Mouse (Mus musculus) monocyte, adult 2 months (primary cell): Measurements from ENCODE around the gene Larp1.
A peak's percentile ranks its signal among the peaks of the same experiment; 100 is the strongest.
"Not testable (repeated sequence)": the region's sequence is repeated elsewhere in the genome, so short reads cannot be mapped to it uniquely, and the experiment has no call there.

Source experiments
- DNase-seq, 2 experiments: peaks; one replicate each; pipeline ENCODE4 v3.0.0; 2022; ENCODE audit warnings: low spot score in 2 of 2, low read depth in 1 of 2

Gene Larp1

DNA sequence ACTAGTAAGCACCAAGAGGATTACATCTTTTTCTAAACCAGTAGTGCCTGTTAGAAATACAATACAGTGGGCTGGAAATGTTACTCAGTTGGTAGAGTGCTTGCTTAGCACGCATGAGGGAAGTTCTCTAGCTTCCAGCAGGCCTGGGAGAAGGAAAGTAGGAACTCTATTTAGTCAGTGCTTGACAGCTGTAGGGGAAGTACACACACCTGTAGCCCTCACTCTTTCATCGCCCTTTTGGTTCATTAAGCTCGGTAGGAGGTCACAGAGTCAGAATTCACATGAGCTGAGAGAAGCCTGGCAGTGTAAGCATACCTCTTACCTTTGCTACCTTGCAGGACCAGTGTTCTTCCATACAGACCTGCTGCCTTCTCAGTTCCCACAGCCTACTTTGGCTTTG is 17.5 kb downstream of the Larp1 start:
- DNase-seq, result no peak

GRCm38 (mm10) chr11:58026860-58027259 is 18.0 kb downstream of the Larp1 start:
- no peak for DNase-seq

GRCm38 (mm10) chr11:58028981-58029380 is 20.1 kb downstream of the Larp1 start:
- DNase-seq, result no peak

DNA sequence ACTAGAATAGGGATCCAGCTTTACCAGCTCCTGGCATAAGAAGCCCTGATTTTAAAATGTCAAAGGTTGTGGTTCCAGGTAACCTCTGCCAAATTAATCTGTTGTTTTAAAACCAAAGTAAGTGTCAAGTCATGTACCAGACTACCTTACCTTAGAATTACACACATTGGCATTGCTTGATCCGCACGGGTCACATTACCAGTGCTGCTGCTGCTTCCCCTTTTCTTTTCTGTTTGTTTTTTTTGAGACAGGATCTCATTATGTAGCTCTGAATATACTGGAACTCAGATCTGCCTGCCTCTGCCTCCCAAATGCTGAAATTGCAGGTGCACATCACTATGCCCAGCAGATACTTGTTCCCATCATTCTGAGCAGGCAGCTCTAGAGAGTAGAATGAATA is 21.0 kb downstream of the Larp1 start:
- no peak for DNase-seq

DNA sequence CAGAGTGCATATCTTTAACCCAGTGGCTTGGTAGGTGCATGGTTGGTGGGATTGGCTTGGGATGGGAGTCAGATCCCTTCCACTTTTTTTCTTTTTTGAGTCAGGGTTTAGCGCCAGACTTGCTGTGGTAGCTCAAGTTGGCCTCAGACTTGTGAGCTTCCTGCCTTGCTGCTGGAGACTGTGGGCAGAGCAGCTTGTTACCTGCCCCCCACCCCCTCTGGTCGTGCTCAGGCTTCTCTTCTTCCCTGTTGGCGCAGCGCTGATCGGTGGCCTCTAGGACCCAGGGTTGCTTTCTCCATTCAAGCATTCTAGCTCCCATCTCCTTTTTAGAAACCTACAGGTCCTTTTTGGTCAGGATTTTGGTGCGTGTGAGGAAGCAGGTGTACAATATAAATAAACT is 22.3 kb downstream of the Larp1 start:
- no peak for DNase-seq

GRCm38 (mm10) chr11:58033635-58034034 is 24.8 kb downstream of the Larp1 start:
- DNase-seq, result no peak

GRCm38 (mm10) chr11:58039027-58039426 is 30.2 kb downstream of the Larp1 start:
- DNase-seq, result no peak

DNA sequence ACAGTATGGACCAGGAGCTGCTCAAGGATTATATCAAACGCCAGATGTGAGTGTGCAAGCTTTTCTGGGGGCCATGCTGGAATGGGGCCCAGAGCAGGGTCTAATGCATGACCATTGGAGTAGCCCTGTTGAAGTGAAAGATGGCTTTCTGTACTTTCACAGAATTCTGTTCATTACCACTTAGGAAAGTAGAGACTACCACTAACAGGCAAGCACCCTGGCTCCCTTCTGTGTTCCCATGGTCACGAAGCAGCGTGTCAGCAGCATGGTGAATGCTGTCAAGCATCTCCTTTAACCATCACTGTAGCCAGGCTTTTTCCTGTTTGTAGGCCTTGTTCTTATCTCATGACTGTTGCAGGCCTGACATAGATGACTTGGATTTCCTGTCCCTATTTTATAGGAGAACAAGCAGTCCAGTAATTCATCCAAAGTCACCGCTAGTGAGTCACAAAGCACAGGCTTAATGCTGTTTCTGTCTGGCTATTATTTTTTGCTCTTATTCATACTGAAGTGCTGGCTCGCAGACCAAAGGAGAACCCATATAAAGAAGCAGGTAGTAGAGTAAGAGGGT is 34.1 kb downstream of the Larp1 start:
- DNase-seq, result no peak

GRCm38 (mm10) chr11:58046438-58046837 is 37.6 kb downstream of the Larp1 start:
- DNase-seq, result no peak

DNA sequence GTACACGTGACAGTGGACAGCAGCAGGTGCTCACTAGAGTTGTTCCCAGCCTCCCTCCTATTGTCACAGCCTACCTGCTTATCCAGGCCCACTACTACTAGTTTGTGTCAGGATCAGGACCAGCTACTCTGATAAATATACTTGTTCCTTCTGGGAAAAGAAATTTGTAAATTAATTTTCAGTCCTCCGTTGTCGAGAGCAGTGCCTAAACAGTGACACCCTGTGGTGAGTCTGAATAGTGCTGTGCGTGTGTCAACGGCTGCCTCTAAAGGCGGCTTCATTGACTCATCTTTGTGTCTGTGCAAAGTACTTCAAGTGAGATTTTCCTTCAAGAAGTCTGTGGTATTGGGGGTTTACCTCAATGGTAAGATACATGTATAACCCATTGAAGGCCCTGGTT is 48.6 kb downstream of the Larp1 start:
- peak in 1 of 2 experiments; percentile 8 for DNase-seq

DNA sequence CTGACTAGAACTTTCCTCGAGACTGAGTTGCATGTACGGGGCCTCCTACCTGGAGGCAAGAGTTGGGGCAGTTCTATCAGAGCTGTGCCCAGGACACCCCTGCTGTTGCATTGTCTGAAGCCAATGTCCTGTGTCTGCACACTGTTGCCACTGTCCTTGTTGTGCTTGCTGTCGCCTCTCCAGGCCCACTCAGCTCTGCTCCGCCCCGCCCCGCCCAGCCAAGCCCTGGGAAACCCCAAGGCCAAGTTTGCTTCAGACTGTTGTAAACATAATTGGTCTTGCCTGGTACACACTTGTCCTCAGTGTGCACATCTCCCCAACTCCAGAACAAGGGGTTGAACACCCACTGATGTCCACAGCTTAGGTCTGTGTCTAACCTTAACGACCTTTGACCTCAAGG is 50.9 kb downstream of the Larp1 start:
- DNase-seq, result not testable (repeated sequence)

DNA sequence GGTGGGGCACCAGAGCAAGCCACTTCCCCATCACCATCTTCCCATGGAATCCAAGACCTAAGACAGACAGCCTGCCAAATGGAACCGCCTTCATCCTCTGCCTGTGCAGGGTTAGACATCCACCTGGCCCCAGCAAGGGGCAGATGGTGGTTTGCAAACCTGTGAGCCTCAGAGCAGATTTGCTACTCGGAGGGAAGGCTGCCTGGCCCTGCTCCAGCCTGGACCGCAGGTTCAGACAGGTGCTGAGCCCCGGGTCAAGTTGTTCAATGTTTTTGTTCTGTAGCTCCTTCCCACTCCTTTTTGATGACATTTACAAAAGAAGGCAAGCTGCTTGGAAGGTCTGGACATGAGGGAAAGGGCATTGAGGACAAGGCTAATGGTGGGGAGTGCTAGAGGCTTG is 52.4 kb downstream of the Larp1 start:
- not testable (repeated sequence) for DNase-seq

- no peak for DNase-seq
Observed at GRCm38 (mm10) chr11:58062586-58062985, 53.7 kb downstream of the Larp1 start.

DNA sequence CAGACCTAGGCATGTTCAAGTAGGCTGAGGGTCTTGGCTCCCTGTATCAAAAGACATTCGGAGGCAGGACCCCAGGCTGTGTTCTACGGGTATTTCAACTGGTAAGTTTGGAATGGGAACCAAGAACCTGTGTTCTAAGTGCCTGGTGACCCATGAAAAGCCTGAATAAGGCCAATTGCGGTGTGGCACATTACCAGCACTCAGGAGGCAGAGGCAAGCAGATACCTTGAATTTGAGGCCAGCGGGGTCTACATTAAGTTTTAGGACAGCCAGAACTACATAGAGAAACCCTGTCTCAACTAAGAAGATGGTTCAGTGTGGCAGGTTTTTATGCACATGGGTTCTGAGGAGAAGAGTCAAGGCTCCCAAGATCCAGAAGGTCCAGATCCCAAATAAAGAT is 56.2 kb downstream of the Larp1 start:
- no peak for DNase-seq

GRCm38 (mm10) chr11:58072978-58073377 is 64.1 kb downstream of the Larp1 start:
- no peak for DNase-seq

GRCm38 (mm10) chr11:58077270-58077669 is 68.4 kb downstream of the Larp1 start:
- DNase-seq, result no peak

DNA sequence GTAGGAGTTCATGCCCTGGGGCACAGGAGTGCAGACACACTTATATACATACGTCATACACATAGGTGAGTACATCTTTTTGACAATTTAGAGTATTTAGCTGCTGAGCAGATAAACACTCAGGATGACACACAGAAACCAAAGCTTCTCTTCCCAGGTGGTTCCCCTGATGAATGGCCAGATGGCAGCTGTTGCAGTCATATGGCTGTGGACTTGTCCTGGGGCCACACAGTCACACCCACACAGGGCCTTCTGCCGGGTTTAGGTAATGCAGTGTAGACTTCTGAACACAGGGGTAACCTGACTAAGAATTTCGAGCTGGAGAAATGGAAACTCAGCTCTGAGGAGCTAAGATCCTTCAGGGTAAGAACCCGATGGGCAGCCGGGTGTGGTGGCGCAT is 72.9 kb downstream of the Larp1 start:
- no peak for DNase-seq

GRCm38 (mm10) chr11:58092541-58092940 is 83.7 kb downstream of the Larp1 start:
- peak in 1 of 2 experiments; percentile 37 for DNase-seq

GRCm38 (mm10) chr11:58093021-58093528 is 84.2 kb downstream of the Larp1 start, which contains the start of gene Gm12248:
Gm12248 (minus strand) TSS chr11:58093134.
- no peak for DNase-seq

DNA sequence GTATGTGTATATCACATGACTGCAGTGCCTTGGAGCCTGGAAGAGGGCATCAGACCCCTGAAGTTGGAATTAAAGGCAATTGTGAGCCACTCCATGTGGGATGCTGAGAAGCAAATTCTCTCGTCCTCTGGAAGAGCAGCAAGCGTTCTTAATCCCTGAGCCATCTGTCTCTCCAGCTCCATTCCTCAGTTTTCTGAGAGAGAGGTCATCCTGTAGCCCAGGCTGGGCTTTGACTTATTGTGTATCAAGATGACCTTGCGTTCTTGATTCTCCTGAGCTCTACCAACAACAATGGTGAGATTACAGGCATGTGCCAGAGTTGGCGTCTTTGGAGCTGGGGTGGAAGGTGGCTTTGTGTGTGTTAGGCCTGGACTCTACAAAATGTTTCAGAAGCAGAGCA is 85.9 kb downstream of the Larp1 start:
- DNase-seq, result no peak

- no peak for DNase-seq
Observed at GRCm38 (mm10) chr11:58095561-58095960, 86.7 kb downstream of the Larp1 start.

GRCm38 (mm10) chr11:58096160-58096559 is 87.3 kb downstream of the Larp1 start:
- DNase-seq, result peak in 1 of 2 experiments; percentile 19
